ENCODE assay signal across 8 mouse cellular contexts in genomic region chr12:112941776-112942713, GRCm38 (mm10). TPM values are rescaled to one million over a fixed set of nuclear protein-coding genes. Genes with fewer than 3 reads are reported as not detected.
DNase-seq lines count a peak whose midpoint lies in the region; ATAC-seq lines count a peak whose summit lies in the region.

Gene Nudt14, minus strand, starts transcription at chr12:112942124.

- H3K4me3 ChIP-seq in hindbrain, embryonic 16.5 days (ENCODE audit: low read length): peak within 1 kb of the TSS; percentile 67

- H3K27me3 ChIP-seq in hindbrain, embryonic 16.5 days (replicated peaks; ENCODE audit: control insufficient read depth, insufficient read depth, low read length): no peaks in the 10 kb centered on the region

- no peaks in the 10 kb centered on the region for H3K36me3 ChIP-seq in hindbrain, embryonic 16.5 days (ENCODE audit: control insufficient read depth, insufficient read depth, low read length)

- ATAC-seq in hindbrain, embryonic 16.5 days: peak; percentile 84
- ATAC-seq in megakaryocyte progenitor cell, adult 5-6 weeks (replicated peaks; ENCODE audit: poor library complexity): peak; percentile 63

- H3K9me3 ChIP-seq in hindbrain, embryonic 16.5 days (ENCODE audit: control insufficient read depth, low read length): no peaks in the 10 kb centered on the region

- H3K4me2 ChIP-seq in hindbrain, embryonic 16.5 days (ENCODE audit: low read length): peak within 1 kb of the TSS; percentile 81

- peaks cover 12% of the 10 kb centered on the region for H3K4me1 ChIP-seq in hindbrain, embryonic 16.5 days (ENCODE audit: control insufficient read depth, insufficient read depth, low read depth, low read length)

- intact Hi-C loops in left cerebral cortex, postnatal 10 days (cut with DNase I): no loop called here

- WGBS in hindbrain, embryonic 16.5 days: 2% methylated on average over 58 of the region's 58 CpGs

- peak within 1 kb of the TSS; percentile 84 for H3K9ac ChIP-seq in hindbrain, embryonic 16.5 days (ENCODE audit: low read depth, low read length)

- H3K27ac ChIP-seq in hindbrain, embryonic 16.5 days (ENCODE audit: low read depth, low read length): peak within 1 kb of the TSS; percentile 80

- DNase-seq in T-cell, adult 2 months (ENCODE audit: low spot score): peak; percentile 67
- DNase-seq in cerebellum, postnatal 14 days: peak; percentile 78 to 80
- peak; percentile 62 to 65 for DNase-seq in gastrocnemius, adult 8-10 months (ENCODE audit: low spot score in 2 of 2)
- DNase-seq in left cerebral cortex, postnatal 10 days (ENCODE audit: extremely low spot score in 1 of 2, low spot score in 2 of 2): peak in 1 of 2 experiments; percentile 87
- DNase-seq in right cerebral cortex, postnatal 14 days: peak; percentile 60
- DNase-seq in urinary bladder, postnatal 4 days (ENCODE audit: low spot score in 2 of 2): peak; percentile 77 to 81

RNA-seq across cellular contexts. Expression of gene Nudt14, which starts in this region (rescaled TPM):
- 1 to 10 TPM; 5.2 to 8.8 (median 7.5) TPM for total RNA-seq in gastrocnemius, adult 8-10 months (2022)
- 54.2 and 57.3 TPM in 2 replicates for polyA plus RNA-seq in hindbrain, embryonic 16.5 days (2015; fragmentation: Nextera tagmentation; extraction: Ambion mirVana)
- total RNA-seq in left cerebral cortex, postnatal 10 days (2021): 10 to 100 TPM; 11.8 to 13.2 TPM
- 12.6 and 13.4 TPM in 2 replicates for total RNA-seq in megakaryocyte progenitor cell, adult 5-6 weeks (2015)
- 14.8 TPM in 2 replicates for total RNA-seq in megakaryocyte progenitor cell, adult 5-6 weeks (2017)
